In the genomic region with DNA sequence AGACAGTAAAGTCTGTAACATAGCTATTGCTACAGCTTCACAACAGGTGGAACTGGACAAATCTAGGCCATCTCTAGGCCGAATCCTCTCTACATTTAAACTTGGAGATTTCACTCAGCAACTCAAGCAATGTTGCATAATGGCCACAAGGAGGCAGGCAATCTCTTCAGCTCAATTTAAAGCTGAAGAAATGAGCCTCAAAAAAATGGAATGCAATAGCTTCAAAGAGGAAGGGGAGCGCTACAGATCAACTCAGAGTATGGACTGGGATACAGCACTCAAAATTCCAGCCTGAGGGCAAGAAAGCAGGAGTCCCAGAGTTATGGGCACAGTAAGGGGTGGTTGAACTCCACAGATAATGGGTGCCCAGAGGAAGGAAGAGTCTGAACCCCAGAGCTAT, we compare ENCODE assay signal across 11 mouse cellular contexts. TPM values are rescaled to one million over a fixed set of nuclear protein-coding genes. Genes with fewer than 3 reads are reported as not detected.
DNase-seq lines count a peak whose midpoint lies in the region; ATAC-seq and TF ChIP-seq lines count a peak whose summit lies in the region.
"Had no signal": no experiment of that assay in that cellular context is flagged by ENCODE, and none has a peak within 500 bp of the region (broad histone marks: within the 10 kb centered on the region; RNA-seq: fewer than 3 reads in every experiment).

No protein-coding gene starts in this region.

- no peak overlapping the region for H3K4me2 ChIP-seq in heart, postnatal 0 days (ENCODE audit: low read depth, low read length)
- H3K4me2 ChIP-seq in lung, postnatal 0 days (replicated peaks; ENCODE audit: low read depth, low read length), result no peak overlapping the region
- H3K4me2 ChIP-seq: heart, embryonic 13.5 days had no signal

- peak; percentile 88 for TF ChIP-seq CTCF in heart, postnatal 0 days (IDR thresholded peaks at IDR 0.05; ENCODE audit: low read depth)
- peak; percentile 95 for TF ChIP-seq CTCF in lung, postnatal 0 days (IDR thresholded peaks at IDR 0.05)

- no peak overlapping the region for H3K9ac ChIP-seq in heart, postnatal 0 days (replicated peaks; ENCODE audit: low read depth, low read length)
- H3K9ac ChIP-seq in lung, postnatal 0 days (replicated peaks; ENCODE audit: low read depth), result no peak overlapping the region
- H3K9ac ChIP-seq: heart, embryonic 13.5 days had no signal

- 35% methylated on average over 2 of the region's 2 CpGs for WGBS in heart, postnatal 0 days
- WGBS in lung, postnatal 0 days, result 19% methylated on average over 2 of the region's 2 CpGs

- H3K36me3 ChIP-seq in heart, postnatal 0 days (replicated peaks; ENCODE audit: control insufficient read depth, insufficient read depth, low read length), result no peaks in the 10 kb centered on the region
- H3K36me3 ChIP-seq in lung, postnatal 0 days (ENCODE audit: insufficient read depth, low read length), result no peaks in the 10 kb centered on the region

- ATAC-seq in heart, postnatal 0 days (ENCODE audit: insufficient read depth, low read depth), result no peak
- no peak; the same call in 1 of the 2 replicates for ATAC-seq in lung, postnatal 0 days

- no peak overlapping the region for H3K27ac ChIP-seq in heart, postnatal 0 days (ENCODE audit: low read depth)
- H3K27ac ChIP-seq in lung, postnatal 0 days (ENCODE audit: low read length), result no peak overlapping the region
- H3K27ac ChIP-seq: heart, embryonic 13.5 days had no signal

- TF ChIP-seq EP300 in heart, postnatal 0 days (IDR thresholded peaks at IDR 0.05; ENCODE audit: low read depth), result no peak
- no peak for TF ChIP-seq EP300 in lung, postnatal 0 days (IDR thresholded peaks at IDR 0.05)

- DNase-seq in heart, postnatal 0 days (ENCODE audit: low spot score), result peak; percentile 75
- DNase-seq in heart, adult 8-10 months (ENCODE audit: low spot score), result no peak
- peak; percentile 42 to 44 for DNase-seq in B cell, adult 2 months
- peak; percentile 60 for DNase-seq in ZHBTc4 (ENCODE audit: low read depth, low spot score)
- DNase-seq in lung, postnatal 0 days (ENCODE audit: low spot score), result peak; percentile 88
- DNase-seq in left cerebral cortex, adult 18-20 months (ENCODE audit: low spot score in 2 of 2), result no peak
- no peak for DNase-seq in urinary bladder, postnatal 25 days (ENCODE audit: low spot score)
- DNase-seq in layer of hippocampus, adult 9-10 months (ENCODE audit: low spot score), result no peak
- DNase-seq: adrenal gland, postnatal 25 days had no signal

- no peak overlapping the region for H3K4me3 ChIP-seq in heart, postnatal 0 days (ENCODE audit: low read depth, low read length)
- no peak overlapping the region for H3K4me3 ChIP-seq in lung, postnatal 0 days (ENCODE audit: low read depth, low read length)
- H3K4me3 ChIP-seq: heart, embryonic 13.5 days; megakaryocyte, embryonic 14.5 days had no signal

- H3K9me3 ChIP-seq in heart, postnatal 0 days (replicated peaks; ENCODE audit: control insufficient read depth, low read length), result no peaks in the 10 kb centered on the region
- H3K9me3 ChIP-seq in lung, postnatal 0 days (ENCODE audit: low read length), result no peaks in the 10 kb centered on the region
- H3K9me3 ChIP-seq: heart, embryonic 13.5 days; megakaryocyte, embryonic 14.5 days had no signal

- H3K27me3 ChIP-seq in heart, postnatal 0 days (ENCODE audit: control insufficient read depth, insufficient read depth, low read length), result no peaks in the 10 kb centered on the region
- H3K27me3 ChIP-seq in lung, postnatal 0 days (replicated peaks; ENCODE audit: insufficient read depth, low read length), result no peaks in the 10 kb centered on the region
- H3K27me3 ChIP-seq: heart, embryonic 13.5 days had no signal

- H3K4me1 ChIP-seq in heart, postnatal 0 days (ENCODE audit: control insufficient read depth, insufficient read depth), result no peaks in the 10 kb centered on the region
- no peaks in the 10 kb centered on the region for H3K4me1 ChIP-seq in lung, postnatal 0 days (ENCODE audit: insufficient read depth, low read depth, low read length)

RNA-seq across cellular contexts. Expression of gene Pomgnt1, which starts 11.3 kb away (rescaled TPM):
- 77.5 and 91.3 TPM in 2 replicates for total RNA-seq in heart, postnatal 0 days (2014; rRNA removed; ENCODE audit: low replicate concordance)
- 56.9 and 59.6 TPM in 2 replicates for polyA plus RNA-seq in heart, postnatal 0 days (2015; fragmentation: Nextera tagmentation; extraction: Ambion mirVana)
- 10 to 100 TPM; 58.8 to 63.2 (median 62.0) TPM for total RNA-seq in heart, adult 8-10 months (2022)
- polyA plus RNA-seq in lung, postnatal 0 days (2015; fragmentation: Nextera tagmentation; extraction: Ambion mirVana), result 40.7 and 40.8 TPM in 2 replicates
- total RNA-seq in left cerebral cortex, adult 18-20 months (2021), result 10 to 100 TPM; 77.7 to 83.0 TPM

RNA-seq across cellular contexts. Expression of gene Rad54l, which starts 11.5 kb away (rescaled TPM):
- 7.7 and 8.0 TPM in 2 replicates for total RNA-seq in heart, postnatal 0 days (2014; rRNA removed; ENCODE audit: low replicate concordance)
- polyA plus RNA-seq in heart, postnatal 0 days (2015; fragmentation: Nextera tagmentation; extraction: Ambion mirVana), result 3.8 and 4.4 TPM in 2 replicates
- total RNA-seq in heart, adult 8-10 months (2022), result under 1 TPM; 0.06 to 0.53 (median 0.17) TPM
- polyA plus RNA-seq in lung, postnatal 0 days (2015; fragmentation: Nextera tagmentation; extraction: Ambion mirVana), result 1.5 and 2.2 TPM in 2 replicates
- total RNA-seq in left cerebral cortex, adult 18-20 months (2021), result under 1 TPM; 0.49 TPM

RNA-seq across cellular contexts. Expression of gene Lurap1, which starts 16.1 kb away (rescaled TPM):
- total RNA-seq in heart, postnatal 0 days (2014; rRNA removed; ENCODE audit: low replicate concordance), result 1.5 and 2.1 TPM in 2 replicates
- 0.97 and 1.1 TPM in 2 replicates for polyA plus RNA-seq in heart, postnatal 0 days (2015; fragmentation: Nextera tagmentation; extraction: Ambion mirVana)
- total RNA-seq in heart, adult 8-10 months (2022), result 1 to 10 TPM; 3.6 to 5.3 (median 4.9) TPM
- polyA plus RNA-seq in lung, postnatal 0 days (2015; fragmentation: Nextera tagmentation; extraction: Ambion mirVana), result 2.6 and 2.8 TPM in 2 replicates
- total RNA-seq in left cerebral cortex, adult 18-20 months (2021), result 10 to 100 TPM; 36.7 to 37.7 TPM

RNA-seq across cellular contexts. Expression of gene Tspan1, which starts 32.4 kb away (rescaled TPM):
- total RNA-seq in heart, postnatal 0 days (2014; rRNA removed; ENCODE audit: low replicate concordance), result 1.8 TPM in 1 of 2 replicates, not detected in the other
- 2.8 TPM in 1 of 2 replicates, not detected in the other for polyA plus RNA-seq in heart, postnatal 0 days (2015; fragmentation: Nextera tagmentation; extraction: Ambion mirVana)
- under 1 TPM in 1 of 4 experiments, not detected in 3; 0.55 TPM for total RNA-seq in heart, adult 8-10 months (2022)
- polyA plus RNA-seq in lung, postnatal 0 days (2015; fragmentation: Nextera tagmentation; extraction: Ambion mirVana), result 118 and 131 TPM in 2 replicates
- total RNA-seq in left cerebral cortex, adult 18-20 months (2021), result under 1 TPM in 1 of 2 experiments, not detected in 1; 0.33 TPM
- total RNA-seq: adrenal gland, postnatal 25 days had no signal

RNA-seq across cellular contexts. Expression of gene 1700042G07Rik, which starts 38.2 kb away (rescaled TPM):
- total RNA-seq in heart, postnatal 0 days (2014; rRNA removed; ENCODE audit: low replicate concordance), result not detected in 2 replicates
- polyA plus RNA-seq in heart, postnatal 0 days (2015; fragmentation: Nextera tagmentation; extraction: Ambion mirVana), result not detected in 2 replicates
- total RNA-seq in heart, adult 8-10 months (2022), result not detected
- polyA plus RNA-seq in lung, postnatal 0 days (2015; fragmentation: Nextera tagmentation; extraction: Ambion mirVana), result not detected in 2 replicates
- not detected for total RNA-seq in left cerebral cortex, adult 18-20 months (2021)
- total RNA-seq: adrenal gland, postnatal 25 days had no signal
- polyA plus RNA-seq: heart, embryonic 13.5 days had no signal

Comparison
In these comparisons a context has a peak if more than half of its experiments do, and no peak if none do; other contexts are left out.
1. DNase-seq: peak in heart, postnatal 0 days (single experiment), B cell, adult 2 months (2 of 2), ZHBTc4 (single experiment) and lung, postnatal 0 days (single experiment); none in heart, adult 8-10 months (single experiment), left cerebral cortex, adult 18-20 months (0 of 2), urinary bladder, postnatal 25 days (single experiment) and layer of hippocampus, adult 9-10 months (single experiment).
2. RNA of gene Lurap1, which starts 16.1 kb away (total RNA-seq): 36.7 to 37.7 TPM in left cerebral cortex, adult 18-20 months; 3.6 to 5.3 TPM in heart, adult 8-10 months and 1.5 to 2.1 TPM in heart, postnatal 0 days; every median in the first group is over 4 times any median in the second.